Mouse (Mus musculus): ENCODE measurements around the gene Enox1.
"Not testable (repeated sequence)": the region's sequence is repeated elsewhere in the genome, so short reads cannot be mapped to it uniquely, and the experiment has no call there.

The Enox1 gene

GRCm38 (mm10) chr14:77511137-77511870 lies 354.7 kb downstream of the Enox1 start:
- in situ Hi-C loops (cut with MseI, MboI), result no loop called here

GRCm38 (mm10) chr14:77518017-77518416 lies 361.5 kb downstream of the Enox1 start:
- in situ Hi-C loops (cut with MseI, MboI), result no loop called here

GRCm38 (mm10) chr14:77518941-77519695 lies 362.6 kb downstream of the Enox1 start:
- in situ Hi-C loops (cut with MseI, MboI), result no loop called here

GRCm38 (mm10) chr14:77519701-77520100 lies 363.1 kb downstream of the Enox1 start:
- in situ Hi-C loops (cut with MseI, MboI), result no loop called here

- in situ Hi-C loops (cut with MseI, MboI), result no loop called here
These were observed 367.7 kb downstream of the Enox1 start for GRCm38 (mm10) chr14:77524303-77524702.

GRCm38 (mm10) chr14:77526262-77526661 lies 369.7 kb downstream of the Enox1 start:
- in situ Hi-C loops (cut with MseI, MboI), result no loop called here

GRCm38 (mm10) chr14:77529201-77529600 lies 372.6 kb downstream of the Enox1 start:
- in situ Hi-C loops (cut with MseI, MboI), result no loop called here

GRCm38 (mm10) chr14:77529621-77530020 lies 373.1 kb downstream of the Enox1 start:
- in situ Hi-C loops (cut with MseI, MboI), result no loop called here

GRCm38 (mm10) chr14:77533638-77534037 lies 377.1 kb downstream of the Enox1 start:
- in situ Hi-C loops (cut with MseI, MboI), result no loop called here

GRCm38 (mm10) chr14:77534120-77534519 lies 377.6 kb downstream of the Enox1 start:
- in situ Hi-C loops (cut with MseI, MboI), result no loop called here

- in situ Hi-C loops (cut with MseI, MboI), result no loop called here
These were observed 380.0 kb downstream of the Enox1 start for GRCm38 (mm10) chr14:77536592-77536991.

GRCm38 (mm10) chr14:77539563-77539962 lies 383.0 kb downstream of the Enox1 start:
- in situ Hi-C loops (cut with MseI, MboI), result not testable (repeated sequence)

GRCm38 (mm10) chr14:77541925-77542324 lies 385.4 kb downstream of the Enox1 start:
- in situ Hi-C loops (cut with MseI, MboI), result no loop called here

- in situ Hi-C loops (cut with MseI, MboI), result no loop called here
These were observed 390.1 kb downstream of the Enox1 start for GRCm38 (mm10) chr14:77546531-77547274.

- in situ Hi-C loops (cut with MseI, MboI), result no loop called here
These were observed 390.8 kb downstream of the Enox1 start for GRCm38 (mm10) chr14:77547351-77547750.

GRCm38 (mm10) chr14:77548963-77549362 lies 392.4 kb downstream of the Enox1 start:
- in situ Hi-C loops (cut with MseI, MboI), result no loop called here

- in situ Hi-C loops (cut with MseI, MboI), result no loop called here
These were observed 401.0 kb downstream of the Enox1 start for GRCm38 (mm10) chr14:77557446-77558070.

- in situ Hi-C loops (cut with MseI, MboI), result no loop called here
These were observed 402.3 kb downstream of the Enox1 start for GRCm38 (mm10) chr14:77558910-77559309.

- in situ Hi-C loops (cut with MseI, MboI), result no loop called here
These were observed 403.2 kb downstream of the Enox1 start for GRCm38 (mm10) chr14:77559792-77560191.

- in situ Hi-C loops (cut with MseI, MboI), result no loop called here
These were observed 405.4 kb downstream of the Enox1 start for GRCm38 (mm10) chr14:77561808-77562583.

GRCm38 (mm10) chr14:77563922-77564321 lies 407.4 kb downstream of the Enox1 start:
- in situ Hi-C loops (cut with MseI, MboI), result no loop called here

Measured in mouse trophoblast stem cell (cell line).